Mouse (Mus musculus) embryonic facial prominence, embryonic 10.5 days (tissue): ENCODE data around the gene Slc35d1. TPM values are rescaled to one million over a fixed set of nuclear protein-coding genes. Genes with fewer than 3 reads are reported as not detected.

Source experiments
- DNase-seq: peaks from one replicate; pipeline ENCODE4 v3.0.0-alpha.2; 2017; ENCODE audit warnings: low spot score
- H3K27ac ChIP-seq: fragments of 300-500 bp; sonication (generic); replicated peaks from 2 replicates; pipeline ENCODE4 v1.5.1; 2016; ENCODE audit warnings: mild to moderate bottlenecking
- H3K27me3 ChIP-seq: fragments of 300-500 bp; sonication (generic); replicated peaks from 2 replicates; pipeline ENCODE4 v1.6.1; 2016; ENCODE audit warnings: low read depth, mild to moderate bottlenecking; ENCODE audit not compliant: poor library complexity, severe bottlenecking
- H3K36me3 ChIP-seq: fragments of 300-500 bp; sonication (generic); replicated peaks from 2 replicates; pipeline ENCODE4 v1.6.1; 2016; ENCODE audit warnings: mild to moderate bottlenecking, moderate library complexity
- H3K4me1 ChIP-seq: fragments of 300-500 bp; sonication (generic); 2 replicates; pipeline ENCODE4 v1.6.1; 2016
- H3K4me3 ChIP-seq: fragments of 300-500 bp; sonication (generic); 2 replicates; pipeline ENCODE4 v1.5.1; 2016; ENCODE audit warnings: mild to moderate bottlenecking, moderate library complexity
- H3K9me3 ChIP-seq: fragments of 300-500 bp; sonication (generic); 2 replicates; pipeline ENCODE4 v1.6.1; 2016; ENCODE audit warnings: mild to moderate bottlenecking
- WGBS: fragments of 180-500 bp; shearing (Covaris S2); methylation state at CpG from one replicate; pipeline ENCODE4 v1.1.7; 2016; 5-methylcytosine and 5-hydroxymethylcytosine counted together
- polyA plus RNA-seq: library from polyadenylated mRNA; unstranded; fragments of >200 nt; fragmentation: Nextera tagmentation; extraction: Ambion mirVana; gene quantifications from 2 replicates; pipeline ENCODE4 v1.2.1, GENCODE M21; 2016

Slc35d1 gene
- 11.4 and 13.0 TPM in 2 replicates for polyA plus RNA-seq

DNA sequence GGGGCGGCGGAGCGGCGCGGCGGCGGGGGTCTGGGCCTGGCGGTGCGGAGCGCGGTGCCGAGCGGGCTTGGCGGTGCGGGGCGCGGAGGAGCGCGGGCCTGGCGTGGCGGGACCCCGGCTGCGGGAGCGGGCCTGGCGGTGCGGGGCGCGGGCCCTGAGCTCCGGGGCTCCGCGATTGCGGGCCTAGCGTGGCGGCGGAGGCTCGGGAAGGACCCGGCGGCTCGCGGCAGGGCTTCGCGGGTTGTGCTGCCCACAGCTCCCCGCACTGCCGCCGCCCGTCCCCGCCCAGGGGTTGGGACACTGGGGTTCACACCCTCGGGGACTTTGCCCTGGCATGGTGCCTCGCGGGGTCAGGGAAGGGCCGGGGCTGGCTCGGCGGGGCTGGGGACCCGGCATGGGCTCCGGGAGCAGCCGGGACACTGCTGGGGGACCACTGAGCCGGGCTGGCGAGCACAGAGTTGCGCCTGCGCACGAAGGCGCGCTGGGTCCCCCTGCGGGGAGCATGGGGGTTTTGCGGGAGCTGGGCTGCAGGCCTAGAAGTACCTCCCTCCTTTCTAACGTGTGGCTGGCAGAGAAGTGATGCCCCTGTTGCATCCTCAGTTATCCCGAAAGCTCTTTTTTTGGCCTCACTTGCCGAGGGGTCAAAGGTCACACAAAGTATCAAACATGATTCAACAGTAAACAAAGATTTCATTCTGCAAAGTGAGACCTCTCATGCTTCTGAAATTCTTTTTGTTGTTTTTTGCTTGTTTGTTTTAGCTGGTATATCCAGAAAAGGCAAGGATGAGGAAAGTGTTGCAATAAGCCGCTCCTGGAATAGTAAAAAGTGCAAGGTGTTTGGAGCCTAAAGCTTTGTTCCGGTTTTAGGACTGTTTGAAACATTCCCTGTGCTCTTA is at the start of gene Slc35d1:
Slc35d1 (minus strand) TSS at position 240 of the 896 bp plus-strand sequence.
- Histone ChIP-seq H3K4me1 (peaks cover 37% of the 10 kb centered on the region), H3K9me3 (no peaks in the 10 kb centered on the region), H3K27me3 (no peaks in the 10 kb centered on the region), H3K27ac (peak within 1 kb of the TSS; percentile 98), H3K36me3 (peaks cover 12% of the 10 kb centered on the region), H3K4me3 (peak within 1 kb of the TSS; percentile 95)
- WGBS: 3% methylated on average over 70 of the region's 70 CpGs
- DNase-seq: peak; percentile 91

DNA sequence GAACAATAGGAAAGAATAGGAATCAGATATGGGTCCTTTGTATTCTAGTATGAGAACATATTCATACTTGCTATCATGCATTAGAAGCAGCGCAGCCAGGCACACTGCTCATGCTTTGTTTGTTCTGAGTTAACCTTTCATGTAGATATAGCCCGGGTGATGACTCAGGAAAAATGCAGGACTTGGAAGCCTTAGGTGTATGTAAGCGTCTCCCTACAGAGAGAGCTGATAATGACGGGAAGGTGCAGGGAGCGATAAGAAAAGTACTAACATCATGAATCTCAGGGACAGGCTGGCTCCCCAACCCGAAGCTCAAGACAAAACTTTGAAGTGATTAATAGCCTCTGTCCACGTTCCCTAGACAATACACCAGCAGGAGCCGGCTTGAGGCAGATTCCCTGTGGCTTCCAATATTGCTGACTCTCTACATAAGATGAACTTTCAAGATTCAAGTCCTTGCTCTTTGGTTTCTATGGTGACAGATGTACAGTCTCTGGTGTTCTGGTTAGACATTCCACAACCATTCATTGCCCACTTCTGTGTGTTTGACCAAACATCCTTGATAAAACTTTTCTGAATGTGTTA is 48.9 kb upstream of the Slc35d1 start:
- Histone ChIP-seq H3K36me3 (no peaks in the 10 kb centered on the region), H3K27me3 (no peaks in the 10 kb centered on the region), H3K4me1 (no peaks in the 10 kb centered on the region), H3K9me3 (no peaks in the 10 kb centered on the region), H3K27ac (no peak overlapping the region), H3K4me3 (no peak overlapping the region)
- WGBS: 57% methylated on average over 8 of the region's 8 CpGs
- no peak for DNase-seq

DNA sequence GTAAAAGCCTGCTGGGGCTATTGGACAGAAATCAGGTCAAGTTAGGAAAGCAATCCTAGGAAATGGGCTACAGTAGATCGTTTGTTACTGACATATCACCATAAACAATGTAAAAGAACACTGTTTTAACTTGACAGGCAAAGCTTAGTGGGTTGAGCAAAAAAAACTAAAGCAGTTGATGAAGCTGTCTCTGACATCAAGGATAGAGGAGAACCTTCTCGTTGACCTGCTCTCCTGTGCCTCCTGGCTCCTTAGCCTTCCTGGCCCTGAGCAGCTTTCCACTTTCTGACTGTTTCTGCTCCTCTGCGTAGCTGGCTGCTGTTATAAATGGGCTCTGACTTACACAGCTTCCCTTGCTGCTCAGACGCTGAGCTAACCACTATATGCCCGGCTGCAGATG is 48.4 kb upstream of the Slc35d1 start:
- H3K36me3 ChIP-seq: no peaks in the 10 kb centered on the region
- no peaks in the 10 kb centered on the region for H3K4me1 ChIP-seq
- DNase-seq: no peak
- no peak overlapping the region for H3K27ac ChIP-seq
- H3K27me3 ChIP-seq: no peaks in the 10 kb centered on the region
- 77% methylated on average over 5 of the region's 5 CpGs for WGBS
- H3K9me3 ChIP-seq: no peaks in the 10 kb centered on the region
- no peak overlapping the region for H3K4me3 ChIP-seq

DNA sequence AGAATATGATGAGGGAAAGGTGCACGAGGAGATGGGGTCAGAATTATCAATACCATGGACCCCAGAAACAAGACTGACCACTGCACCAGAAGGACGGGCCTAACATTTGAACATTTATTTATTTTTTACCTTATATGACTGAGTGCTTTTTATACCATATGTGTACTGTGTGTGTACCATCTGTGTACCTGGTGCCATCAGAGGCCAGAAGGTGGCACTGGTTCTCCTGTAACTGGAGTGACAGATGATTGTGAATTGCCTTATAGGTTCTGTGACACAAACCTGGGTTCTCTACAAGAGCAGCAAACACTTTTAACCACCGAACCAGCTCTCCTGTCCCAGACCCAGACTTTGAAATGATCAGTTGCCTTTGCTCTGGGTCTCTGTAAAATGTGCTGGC is 43.9 kb upstream of the Slc35d1 start:
- no peak for DNase-seq
- Histone ChIP-seq H3K27ac (no peak overlapping the region), H3K9me3 (no peaks in the 10 kb centered on the region), H3K36me3 (no peaks in the 10 kb centered on the region), H3K4me1 (no peaks in the 10 kb centered on the region), H3K27me3 (no peaks in the 10 kb centered on the region), H3K4me3 (no peak overlapping the region)
- 86% methylated on average over 3 of the region's 3 CpGs for WGBS

- H3K36me3 ChIP-seq: no peaks in the 10 kb centered on the region
- no peaks in the 10 kb centered on the region for H3K9me3 ChIP-seq
- DNase-seq: no peak
- no peak overlapping the region for H3K4me3 ChIP-seq
- no peaks in the 10 kb centered on the region for H3K4me1 ChIP-seq
- 83% methylated on average over 4 of the region's 4 CpGs for WGBS
- no peak overlapping the region for H3K27ac ChIP-seq
- no peaks in the 10 kb centered on the region for H3K27me3 ChIP-seq
Observed at GRCm38 (mm10) chr4:103253846-103254245, 38.9 kb upstream of the Slc35d1 start.

GRCm38 (mm10) chr4:103249436-103250085 is 34.6 kb upstream of the Slc35d1 start:
- WGBS: 69% methylated on average over 6 of the region's 6 CpGs
- H3K36me3 ChIP-seq: no peaks in the 10 kb centered on the region
- no peaks in the 10 kb centered on the region for H3K27me3 ChIP-seq
- H3K4me1 ChIP-seq: no peaks in the 10 kb centered on the region
- DNase-seq: no peak
- H3K4me3 ChIP-seq: no peak overlapping the region
- H3K27ac ChIP-seq: no peak overlapping the region
- no peaks in the 10 kb centered on the region for H3K9me3 ChIP-seq

DNA sequence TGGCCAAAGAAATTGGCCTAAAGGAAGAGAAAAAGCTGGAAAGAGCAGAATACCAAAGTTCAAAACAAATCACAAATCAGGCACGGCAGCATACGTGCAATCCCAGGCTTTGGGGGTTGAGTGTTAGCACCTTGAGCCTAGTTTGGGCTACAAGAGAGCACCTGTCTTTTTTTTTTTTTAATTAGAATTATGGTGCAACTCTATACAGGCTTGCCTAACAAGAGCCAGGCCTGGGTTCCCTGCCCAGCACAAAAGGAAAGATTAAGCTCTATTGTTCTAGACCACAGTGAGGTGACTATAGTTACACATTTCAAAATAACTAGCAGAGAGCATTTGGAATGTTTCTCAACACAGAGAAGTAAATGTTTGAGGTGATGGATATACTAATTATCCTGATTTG is 32.8 kb upstream of the Slc35d1 start:
- H3K4me1 ChIP-seq: no peaks in the 10 kb centered on the region
- H3K4me3 ChIP-seq: no peak overlapping the region
- no peak overlapping the region for H3K27ac ChIP-seq
- WGBS: 89% methylated on average over 2 of the region's 2 CpGs
- no peaks in the 10 kb centered on the region for H3K36me3 ChIP-seq
- no peak for DNase-seq
- H3K27me3 ChIP-seq: no peaks in the 10 kb centered on the region
- no peaks in the 10 kb centered on the region for H3K9me3 ChIP-seq

DNA sequence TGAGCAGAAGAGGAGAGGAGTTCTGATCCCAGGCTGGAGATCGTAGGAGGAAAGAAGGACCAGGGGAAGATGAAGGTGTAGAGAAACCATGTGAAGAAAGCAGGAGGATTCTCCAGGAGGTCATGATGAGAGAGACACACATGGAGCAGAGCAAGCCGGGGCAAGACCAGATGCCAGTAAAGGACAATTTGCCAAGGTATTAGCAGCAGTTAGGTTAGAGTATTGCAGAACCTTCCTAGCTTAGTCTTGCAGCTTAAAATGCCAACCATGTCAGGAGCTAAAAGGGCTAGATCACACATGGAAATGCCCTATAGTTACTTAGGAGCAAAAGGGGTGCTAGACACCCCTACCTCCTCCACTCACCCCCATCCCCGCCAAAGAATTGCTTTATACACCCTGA is 32.3 kb upstream of the Slc35d1 start:
- H3K4me1 ChIP-seq: no peaks in the 10 kb centered on the region
- no peak for DNase-seq
- H3K9me3 ChIP-seq: no peaks in the 10 kb centered on the region
- H3K27ac ChIP-seq: no peak overlapping the region
- WGBS: 86% methylated on average over 3 of the region's 3 CpGs
- no peak overlapping the region for H3K4me3 ChIP-seq
- H3K36me3 ChIP-seq: no peaks in the 10 kb centered on the region
- H3K27me3 ChIP-seq: no peaks in the 10 kb centered on the region

DNA sequence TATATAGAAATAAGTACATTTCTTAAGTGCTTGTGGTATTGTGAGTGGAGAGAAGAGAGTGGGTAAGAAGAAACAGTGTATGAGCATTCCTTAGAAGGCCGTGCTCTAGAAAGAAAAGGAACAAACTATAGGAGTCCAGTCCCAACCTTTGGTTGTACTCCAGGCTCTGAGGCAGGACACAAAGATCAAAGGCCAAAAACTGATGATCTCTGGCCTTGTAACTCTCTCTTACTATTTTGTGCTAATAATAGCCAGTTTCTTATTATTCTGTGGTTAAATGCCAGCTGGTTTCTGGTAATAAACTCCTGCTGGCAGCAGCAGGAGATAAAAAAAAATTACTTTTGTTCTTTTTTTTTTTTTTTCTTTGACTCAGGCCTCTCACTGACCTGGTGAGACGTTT is 17.2 kb upstream of the Slc35d1 start:
- Histone ChIP-seq H3K4me1 (no peaks in the 10 kb centered on the region), H3K36me3 (no peaks in the 10 kb centered on the region), H3K27ac (no peak overlapping the region), H3K9me3 (0 out of 2 replicates have a peak, but pooled peaks cover 4% of the 10 kb centered on the region), H3K27me3 (no peaks in the 10 kb centered on the region), H3K4me3 (no peak overlapping the region)
- no peak for DNase-seq
- 57% methylated on average over 2 of the region's 2 CpGs for WGBS

DNA sequence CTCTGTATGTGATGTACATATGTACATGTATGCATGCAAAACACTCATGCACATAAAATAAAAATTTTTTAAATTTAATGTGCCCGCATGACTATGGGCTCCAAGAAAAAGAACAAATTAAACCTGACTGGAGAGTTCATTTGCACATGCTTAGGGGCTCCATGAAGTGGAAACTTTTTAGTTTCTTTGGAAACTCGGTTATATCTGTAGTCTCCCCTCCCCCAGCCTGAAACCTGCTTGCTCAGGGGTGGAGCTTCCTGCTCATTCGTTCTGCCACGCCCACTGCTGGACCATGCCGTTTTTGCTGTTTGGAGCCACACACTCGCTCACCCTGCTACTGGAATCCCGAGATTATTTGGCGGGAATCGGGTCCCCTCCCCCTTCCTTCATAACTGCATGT is 7.9 kb upstream of the Slc35d1 start:
- Histone ChIP-seq H3K27me3 (no peaks in the 10 kb centered on the region), H3K4me3 (no peak overlapping the region), H3K4me1 (peaks cover 34% of the 10 kb centered on the region), H3K27ac (no peak overlapping the region), H3K9me3 (no peaks in the 10 kb centered on the region), H3K36me3 (no peaks in the 10 kb centered on the region)
- 43% methylated on average over 9 of the region's 9 CpGs for WGBS
- no peak for DNase-seq

DNA sequence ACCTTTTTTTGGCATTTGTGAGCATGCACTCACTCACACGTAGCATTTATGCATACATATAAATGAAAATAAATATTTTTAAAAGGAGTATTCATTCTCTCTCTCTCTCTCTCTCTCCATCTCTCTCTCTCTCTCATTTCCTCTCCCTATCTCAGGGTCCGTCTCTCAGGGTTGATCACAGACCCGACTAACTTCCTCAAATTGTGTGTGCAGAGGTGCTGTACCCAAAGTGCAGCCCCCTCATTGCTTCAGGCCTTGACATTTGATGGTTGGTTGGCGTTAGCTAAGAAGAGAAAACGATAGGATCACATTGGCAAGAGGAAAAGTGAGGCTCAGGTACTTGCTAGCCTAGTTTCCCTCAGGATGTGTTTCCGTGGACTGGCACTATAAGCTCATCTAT is 6.8 kb upstream of the Slc35d1 start:
- no peak for DNase-seq
- 79% methylated on average over 6 of the region's 6 CpGs for WGBS
- no peak overlapping the region for H3K27ac ChIP-seq
- no peaks in the 10 kb centered on the region for H3K36me3 ChIP-seq
- H3K27me3 ChIP-seq: no peaks in the 10 kb centered on the region
- H3K4me1 ChIP-seq: peaks cover 34% of the 10 kb centered on the region
- H3K9me3 ChIP-seq: no peaks in the 10 kb centered on the region
- H3K4me3 ChIP-seq: no peak overlapping the region

DNA sequence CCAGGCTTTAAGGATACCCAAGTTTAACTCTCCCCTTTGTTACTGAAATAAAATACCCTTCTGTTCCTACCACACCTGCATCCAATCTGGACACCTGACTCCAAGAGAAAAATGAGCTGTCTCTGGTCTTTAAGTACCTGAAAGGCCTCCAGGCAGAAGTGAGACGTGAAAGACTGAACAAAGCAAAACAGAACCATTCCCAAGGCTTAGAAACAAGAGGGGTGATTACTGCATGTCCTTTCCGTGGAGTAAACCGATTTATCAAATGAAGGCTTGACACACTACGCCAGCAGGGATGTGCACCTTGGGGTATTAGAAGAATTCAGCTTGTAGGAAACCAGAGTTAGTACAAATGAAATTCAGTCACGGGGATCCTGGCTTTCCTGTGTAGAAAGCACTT is 4.0 kb upstream of the Slc35d1 start:
- Histone ChIP-seq H3K27me3 (no peaks in the 10 kb centered on the region), H3K36me3 (no peaks in the 10 kb centered on the region), H3K9me3 (no peaks in the 10 kb centered on the region), H3K4me3 (no peak overlapping the region), H3K27ac (peak overlapping the region; percentile 57; the same call in 1 of the 2 replicates), H3K4me1 (peaks cover 38% of the 10 kb centered on the region)
- WGBS: 50% methylated on average over 5 of the region's 5 CpGs
- DNase-seq: peak; percentile 18
